Mouse (Mus musculus) CD4-positive, CD25-positive, alpha-beta regulatory T cell, adult 4 months (primary cell): ENCODE results near the gene Raf1. TPM values are rescaled to one million over a fixed set of nuclear protein-coding genes. Genes with fewer than 3 reads are reported as not detected.

ENCODE experiments used
- ATAC-seq: one replicate; pipeline ENCODE4 v1.8.0; 2017
- polyA plus RNA-seq, 2 experiments: library from polyadenylated mRNA; unstranded; fragments of 100-300 nt; shearing (Covaris generic); gene quantifications; one replicate each; pipeline ENCODE4 v1.2.1; 2017

The Raf1 gene
- polyA plus RNA-seq, 2 experiments from 2014 or later, result 46.4 to 51.6 TPM

DNA sequence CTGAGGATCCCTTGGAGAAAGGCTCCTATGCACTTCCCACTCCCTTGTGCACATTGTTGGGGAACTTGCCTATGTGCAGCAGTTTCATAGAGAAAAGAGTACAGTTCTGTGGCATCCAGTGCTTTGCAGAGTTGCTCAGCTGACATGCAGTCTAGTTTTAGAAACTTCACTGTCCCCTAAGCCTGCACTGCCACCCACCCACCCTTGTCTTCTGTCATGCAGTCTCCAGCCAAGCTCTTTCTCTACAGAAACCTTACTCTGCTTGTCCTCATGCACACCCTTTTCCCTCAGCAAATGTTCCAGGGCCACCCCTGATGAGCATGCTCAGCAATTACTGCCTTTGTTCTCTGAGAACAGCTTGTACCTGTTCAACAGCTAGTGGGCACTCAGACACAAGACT, 62.6 kb downstream of the Raf1 start:
- no peak for ATAC-seq

DNA sequence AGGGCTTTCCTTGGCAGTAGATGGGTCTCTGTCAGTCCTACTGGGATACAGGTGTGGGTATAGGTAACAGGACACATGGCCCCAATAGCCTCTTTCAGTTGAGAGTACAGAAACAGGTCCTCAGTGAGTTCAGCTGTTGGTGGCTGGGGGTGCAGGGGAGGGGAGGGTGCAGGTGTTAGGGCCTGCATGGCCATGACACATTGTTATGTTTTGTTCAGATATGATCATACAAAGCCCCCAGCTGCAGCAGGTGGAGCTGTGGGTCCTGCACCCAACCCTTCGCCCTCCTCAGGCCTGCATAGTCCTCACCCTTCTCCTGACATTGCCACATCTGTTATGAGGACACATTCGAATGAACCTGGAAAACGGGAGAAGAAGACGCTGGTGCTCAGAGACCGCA, 66.1 kb downstream of the Raf1 start:
- no peak for ATAC-seq

DNA sequence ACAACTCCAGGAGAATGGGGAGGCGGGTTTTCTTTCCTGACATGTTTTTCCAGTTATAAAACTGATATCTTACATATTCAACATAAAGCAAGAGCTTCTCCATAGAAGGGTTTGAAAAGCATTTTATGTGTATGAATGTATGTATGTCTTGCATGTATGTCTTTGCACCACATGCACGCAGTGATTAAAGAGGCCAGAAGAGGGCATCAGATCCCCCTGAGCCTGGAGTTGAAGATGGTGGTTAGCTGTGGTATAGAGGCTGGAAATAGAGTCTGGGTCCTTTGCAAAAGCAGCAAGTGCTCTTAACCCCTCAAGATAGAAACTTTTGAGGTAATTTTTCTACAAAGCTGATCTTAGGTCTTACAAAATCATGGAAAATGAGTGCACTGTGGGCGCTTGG, 67.3 kb downstream of the Raf1 start:
- ATAC-seq, result peak; percentile 57

DNA sequence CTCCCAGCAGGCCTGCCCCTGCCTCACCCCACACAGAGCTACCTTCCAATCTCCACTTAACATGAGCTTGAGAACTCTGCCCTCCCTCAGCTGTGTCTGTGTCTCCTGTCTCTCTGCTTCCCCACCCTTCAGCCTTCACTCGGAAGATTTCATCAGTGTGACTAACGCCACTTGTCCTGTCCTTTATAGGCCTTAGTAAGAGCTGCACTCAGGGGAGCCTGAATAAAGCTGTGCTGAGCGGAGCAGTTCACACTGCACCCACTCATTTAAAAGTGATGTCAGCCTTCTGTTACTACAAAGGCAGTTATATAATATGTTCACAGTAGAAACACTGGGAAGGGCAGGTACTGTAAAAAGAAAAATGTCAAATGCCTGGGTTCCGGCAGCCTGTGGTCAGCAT, 69.0 kb downstream of the Raf1 start:
- no peak for ATAC-seq

DNA sequence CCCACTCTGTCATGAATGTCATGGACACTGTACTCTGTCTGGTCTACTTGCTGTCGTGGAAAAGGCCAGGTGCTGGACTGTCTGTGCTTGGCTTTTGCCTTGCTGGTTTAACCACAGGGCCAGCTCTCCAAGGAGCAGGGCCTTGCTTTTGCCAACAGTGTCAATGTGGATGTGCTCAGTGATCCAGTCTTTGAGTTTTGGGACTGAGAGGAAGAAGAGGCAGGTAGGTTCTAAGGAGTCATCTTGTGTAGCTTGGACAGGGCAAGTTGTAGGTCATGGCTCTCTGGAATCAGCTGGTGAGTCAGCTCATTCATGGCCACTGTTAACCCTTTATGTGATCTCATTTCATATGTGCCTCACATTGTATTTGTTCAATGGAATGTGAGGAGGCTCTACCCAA, 70.0 kb downstream of the Raf1 start:
- ATAC-seq, result no peak

DNA sequence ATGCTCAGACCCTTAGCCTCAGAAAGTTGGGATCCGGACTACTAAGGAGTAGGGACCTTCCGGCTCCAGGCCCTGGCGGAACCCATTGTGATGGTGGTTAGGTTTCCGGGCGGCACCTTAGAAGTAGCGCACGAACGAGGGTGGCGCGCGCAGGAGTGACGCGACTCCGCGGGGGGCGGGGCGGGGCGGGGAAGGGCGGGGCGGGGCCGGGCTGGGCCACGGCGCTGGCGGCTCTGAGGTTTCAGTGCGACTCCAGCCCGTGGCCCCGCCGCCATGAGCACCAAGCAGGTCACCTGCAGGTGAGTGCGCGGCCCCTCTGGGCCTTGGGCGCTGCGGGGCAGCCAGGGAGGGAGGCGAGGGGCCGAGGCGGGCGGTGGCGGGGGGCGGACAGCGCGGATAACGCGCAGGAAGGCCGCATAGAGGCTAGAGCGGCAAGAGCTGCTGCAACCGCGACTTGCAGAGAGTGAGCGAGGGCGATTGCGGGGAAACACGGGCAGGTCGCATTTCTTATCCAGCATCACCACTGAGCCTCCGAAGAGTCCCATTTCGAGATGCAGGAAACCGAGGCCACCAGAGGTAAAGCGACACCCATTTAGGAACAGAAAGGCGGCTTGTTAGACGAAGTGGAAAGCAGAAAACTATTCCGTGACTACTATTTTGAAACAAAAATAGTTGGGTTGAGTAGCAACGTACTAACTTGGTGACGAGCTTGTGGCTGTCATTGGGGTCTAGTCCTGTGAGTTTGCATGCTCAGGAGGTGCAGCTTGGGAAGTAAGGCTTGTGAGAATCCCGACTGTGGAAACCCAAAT, 74.5 kb downstream of the Raf1 start, which contains the start of gene Mkrn2:
Mkrn2 (plus strand) TSS at position 188 of the 809 bp plus-strand sequence.
- peak; percentile 80 for ATAC-seq

DNA sequence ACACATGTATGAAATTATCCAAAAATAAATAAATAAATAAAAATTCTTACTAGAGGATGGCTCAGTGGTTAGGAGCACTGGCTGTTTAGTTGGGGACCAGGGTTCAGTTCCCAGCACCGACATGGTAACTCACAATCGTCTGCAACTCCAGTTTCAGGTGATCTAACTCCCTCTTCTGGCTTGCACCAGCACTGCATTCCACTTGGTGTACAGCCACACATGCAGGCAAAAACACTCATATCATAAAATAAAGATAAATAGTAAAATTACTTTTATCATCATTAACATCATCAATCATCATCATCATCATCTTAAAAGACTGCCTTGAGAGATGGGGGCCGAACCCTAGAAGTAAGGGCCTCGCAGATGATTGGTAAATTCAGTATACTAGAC, 75.1 kb downstream of the Raf1 start:
- no peak for ATAC-seq

DNA sequence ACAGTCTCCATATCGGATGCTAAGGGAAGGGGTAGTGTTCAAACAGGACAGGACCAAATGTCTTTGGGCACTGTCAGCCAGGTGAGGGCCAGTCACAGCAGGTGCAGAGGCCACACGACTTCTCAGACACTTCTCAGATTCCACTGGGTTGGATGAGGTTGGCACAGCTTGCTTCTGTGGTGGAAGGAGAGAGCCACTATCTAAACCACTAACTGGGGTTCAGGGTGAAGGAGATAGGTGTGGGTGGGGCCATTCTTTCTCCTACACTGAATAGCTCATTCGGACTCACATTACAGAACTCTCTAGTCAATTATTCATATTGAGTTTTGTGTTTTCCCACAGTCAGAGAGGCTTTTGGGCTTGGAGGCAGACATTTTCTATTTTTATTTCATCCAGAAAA, 80.8 kb downstream of the Raf1 start:
- no peak for ATAC-seq

DNA sequence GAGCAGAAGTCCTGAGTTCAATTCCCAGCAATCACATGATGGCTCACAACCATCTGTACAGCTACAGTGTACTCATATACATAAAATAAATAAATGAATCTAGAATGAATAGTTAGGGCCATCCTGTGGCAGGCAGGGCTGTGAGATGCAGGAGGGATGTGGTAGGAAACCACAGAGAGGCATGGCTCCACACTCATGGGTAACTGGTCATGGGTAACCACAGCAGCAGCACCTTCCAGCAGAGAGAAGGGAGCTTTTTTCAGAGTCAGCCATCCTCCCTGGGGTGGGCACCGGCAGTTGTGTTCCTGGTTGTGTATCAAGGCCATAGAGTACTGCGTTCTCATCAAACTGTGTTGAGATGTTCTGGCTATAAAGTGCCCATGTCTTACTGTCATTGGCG, 82.0 kb downstream of the Raf1 start:
- ATAC-seq, result peak; percentile 93

DNA sequence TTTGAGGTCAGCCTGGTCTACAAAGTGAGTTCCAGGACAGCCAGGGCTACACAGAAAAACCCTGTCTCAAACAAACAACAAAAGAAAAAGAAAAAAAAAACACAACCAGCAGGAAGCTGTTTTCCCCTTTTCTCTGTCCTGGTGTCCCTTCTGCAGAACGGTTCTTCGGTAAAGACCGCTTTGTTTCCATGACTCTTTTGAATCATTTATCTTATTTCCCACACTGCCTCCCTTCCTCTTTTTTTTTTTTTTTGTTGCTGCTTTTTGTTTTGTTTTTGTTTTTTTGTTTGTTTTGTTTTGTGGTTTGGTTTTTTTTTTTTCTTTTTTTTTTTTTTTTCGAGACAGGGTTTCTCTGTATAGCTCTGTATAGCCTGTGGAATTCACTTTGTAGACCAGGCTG, 83.2 kb downstream of the Raf1 start:
- ATAC-seq, result no peak

DNA sequence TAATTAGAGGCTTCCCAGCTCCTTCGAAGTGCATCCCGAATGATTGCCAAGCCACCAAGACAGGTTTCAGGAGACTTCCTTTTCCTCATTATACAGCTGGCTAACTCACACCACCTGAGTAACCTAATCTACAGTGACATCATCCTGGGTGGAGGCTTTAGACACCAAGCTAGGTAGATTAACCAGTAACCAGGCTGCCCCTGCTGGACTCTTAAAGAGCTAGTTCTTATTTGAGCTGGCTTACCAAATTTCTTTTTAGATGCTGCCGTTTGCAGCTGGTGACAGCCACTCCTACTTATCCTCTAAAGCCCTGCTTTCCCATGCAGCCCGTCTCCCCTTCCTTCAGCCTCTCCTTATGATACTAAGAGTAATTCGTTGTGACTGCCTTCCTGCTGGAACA, 84.0 kb downstream of the Raf1 start, which contains the start of gene Mkrn2os:
Mkrn2os (minus strand) TSS at position 119 of the 400 bp plus-strand sequence.
- no peak for ATAC-seq

DNA sequence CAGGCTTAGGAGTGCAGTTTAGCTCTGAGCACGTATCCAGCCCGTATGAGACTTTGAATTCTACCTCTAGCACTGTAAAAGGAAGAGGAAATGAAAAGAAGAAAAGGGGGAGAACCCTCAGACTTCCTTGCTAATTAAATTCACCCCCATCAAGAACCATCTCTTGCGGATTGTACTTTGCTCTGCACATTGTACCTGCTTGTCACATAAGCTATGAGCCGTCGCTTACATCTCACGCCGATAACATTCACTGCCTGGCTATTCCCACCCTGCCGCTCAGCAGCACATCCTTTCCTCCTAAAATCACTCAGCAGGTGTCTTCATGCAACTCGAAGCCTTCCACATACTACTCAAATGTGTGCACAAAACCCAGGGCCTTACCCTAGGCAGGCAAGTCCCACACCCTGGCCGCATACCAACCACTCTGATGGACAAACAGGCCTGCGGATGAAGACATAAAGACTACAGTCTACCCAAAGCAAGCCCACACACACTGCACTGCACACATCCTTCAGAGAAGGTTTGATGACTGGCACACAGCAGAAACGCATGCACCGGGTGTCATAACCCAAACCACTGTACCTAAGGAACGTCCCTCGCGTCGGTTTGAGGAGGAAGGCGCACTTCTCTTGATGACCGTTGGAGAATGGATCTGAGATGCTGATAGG, 84.6 kb downstream of the Raf1 start:
- ATAC-seq, result no peak

DNA sequence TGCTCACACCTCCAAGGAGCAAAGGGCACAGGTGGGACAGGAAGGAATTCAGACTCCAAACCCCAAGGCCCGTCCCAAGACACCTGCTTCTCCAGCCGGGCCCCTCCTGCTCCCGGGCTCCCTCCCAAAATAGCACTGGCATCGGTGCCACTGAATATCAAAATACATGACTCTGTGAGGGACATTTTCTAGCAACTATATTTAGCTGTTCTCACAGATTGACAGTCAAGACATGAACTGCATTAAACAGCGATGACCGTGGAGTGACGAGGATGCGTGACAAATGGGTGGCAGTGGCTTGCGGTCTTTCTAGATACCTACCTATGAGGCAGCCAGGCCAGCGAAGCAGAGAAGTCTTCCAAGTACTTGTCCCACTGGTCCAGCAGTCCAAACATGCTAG, 90.1 kb downstream of the Raf1 start:
- no peak for ATAC-seq

DNA sequence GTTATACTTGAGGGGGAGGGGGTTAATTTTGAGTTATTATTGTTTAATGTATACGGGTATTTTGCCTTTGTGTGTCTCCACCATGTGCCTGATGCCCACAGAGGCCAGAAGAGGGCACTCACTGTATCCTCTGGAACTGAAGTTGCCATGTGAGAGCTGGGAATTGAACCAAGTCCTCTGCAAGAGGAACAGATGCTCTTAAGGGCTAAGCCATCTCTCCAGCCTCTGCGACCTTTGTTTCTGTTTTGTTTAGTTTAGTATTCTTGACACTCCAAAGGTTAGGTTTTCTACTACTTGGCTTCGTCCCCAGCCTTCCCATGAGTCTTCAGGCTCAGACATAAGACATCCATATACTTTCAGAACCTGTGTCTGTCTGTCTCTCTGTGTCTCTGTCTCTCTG, 92.3 kb downstream of the Raf1 start:
- no peak for ATAC-seq

DNA sequence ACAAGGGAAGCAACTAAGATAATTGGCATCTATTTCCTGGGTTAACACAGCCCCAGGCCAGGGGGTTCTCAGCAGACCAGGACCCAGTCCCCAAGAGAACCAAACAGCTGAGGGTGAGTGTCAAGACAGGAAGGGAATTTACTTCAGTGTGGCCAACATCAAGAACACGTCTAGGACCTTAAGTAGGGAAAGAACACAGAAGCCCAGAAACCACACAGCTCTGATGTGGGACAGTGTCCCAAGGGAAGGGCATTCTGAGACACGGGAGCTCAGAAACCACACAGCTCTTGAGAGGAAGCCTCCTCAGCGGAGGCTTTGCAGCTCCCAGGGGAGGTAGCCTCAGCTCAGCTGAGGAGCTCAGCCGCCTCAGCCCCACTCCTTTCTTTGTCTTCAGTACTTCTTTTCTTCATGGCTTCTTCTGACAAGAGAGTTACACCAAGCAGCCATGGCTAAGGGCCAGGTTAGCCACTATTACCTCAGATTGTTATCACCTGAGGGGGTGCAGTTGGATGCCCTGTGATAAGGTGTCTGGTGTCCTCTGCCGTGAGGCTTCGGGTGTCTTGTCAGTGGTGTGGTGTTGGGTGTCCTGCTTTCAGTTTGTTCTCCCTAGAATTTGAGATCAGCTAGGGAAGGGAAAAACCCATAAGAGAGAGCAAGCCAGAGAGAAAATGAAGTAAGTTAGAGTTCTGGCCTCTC, 92.9 kb downstream of the Raf1 start:
- no peak for ATAC-seq

DNA sequence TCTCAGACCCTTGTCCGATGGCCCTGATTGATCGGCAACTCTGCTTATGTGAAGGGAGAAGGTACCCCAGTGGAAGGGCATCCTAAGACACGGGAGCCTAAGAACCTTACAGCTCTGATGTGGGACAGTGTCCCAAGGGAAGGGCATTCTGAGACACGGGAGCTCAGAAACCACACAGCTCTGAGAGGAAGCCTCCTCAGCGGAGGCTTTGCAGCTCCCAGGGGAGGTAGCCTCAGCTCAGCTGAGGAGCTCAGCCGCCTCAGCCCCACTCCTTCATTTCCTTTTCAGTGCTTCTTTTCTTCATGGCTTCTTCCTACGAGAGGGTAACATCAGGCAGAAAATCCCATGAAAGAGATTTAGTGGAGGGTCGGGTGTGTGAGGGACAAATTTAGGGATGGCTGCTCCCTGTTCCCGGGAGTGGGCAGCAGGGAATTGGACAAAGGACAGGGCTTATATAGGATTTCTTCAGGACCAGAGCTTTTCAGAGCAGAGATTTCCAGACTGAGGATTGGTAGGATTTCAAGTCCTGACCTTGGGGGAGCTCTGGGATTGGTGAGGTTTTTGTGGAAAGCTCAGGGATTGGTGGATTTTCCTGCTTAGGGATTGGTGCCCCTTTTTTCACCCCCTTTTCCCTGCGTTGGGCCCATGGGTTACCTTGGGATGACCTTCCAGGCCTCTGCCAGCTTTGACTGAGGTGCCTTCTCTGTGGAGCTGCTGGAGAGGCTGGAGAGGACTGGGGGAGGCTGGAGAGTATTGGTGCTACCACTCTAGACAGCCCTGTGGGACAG, 93.9 kb downstream of the Raf1 start:
- no peak for ATAC-seq

DNA sequence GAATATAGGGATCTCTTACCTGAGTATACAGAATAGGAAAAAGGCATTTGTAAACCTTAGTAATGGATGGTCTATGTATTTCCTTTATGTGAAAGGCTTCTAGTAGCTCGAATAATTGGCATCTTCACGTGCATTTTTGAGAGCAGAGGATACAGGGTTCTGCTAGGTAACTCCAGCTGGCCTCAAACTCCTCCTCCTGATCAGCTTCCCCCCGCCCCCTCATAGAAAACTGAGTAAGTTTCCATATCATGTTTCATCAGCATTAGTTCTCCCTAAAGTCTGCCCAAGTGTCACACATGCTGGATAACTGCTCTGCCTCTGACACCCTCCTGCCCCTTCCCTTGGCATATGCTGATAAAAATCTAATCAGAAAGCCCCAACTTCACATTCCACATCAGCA, 95.6 kb downstream of the Raf1 start:
- no peak for ATAC-seq

DNA sequence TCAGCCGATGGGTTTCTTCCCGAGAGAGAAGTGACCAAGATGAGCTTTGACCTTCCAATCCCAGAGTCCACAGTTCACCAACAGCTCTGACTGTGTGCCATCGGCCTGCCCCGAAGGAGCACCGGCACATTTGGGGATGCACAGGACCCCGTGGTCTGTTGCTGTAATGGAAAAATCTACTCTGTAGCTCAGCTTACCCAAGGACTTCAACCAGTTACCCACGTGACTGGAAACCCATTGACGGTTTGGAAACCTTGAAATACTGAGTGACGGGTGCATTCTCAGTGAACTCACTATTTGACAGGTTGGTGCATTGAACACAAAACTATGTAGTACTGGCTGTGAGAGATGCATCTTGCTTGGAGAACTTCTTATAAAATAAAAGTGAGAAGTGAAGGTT, 98.5 kb downstream of the Raf1 start:
- ATAC-seq, result peak; percentile 68

DNA sequence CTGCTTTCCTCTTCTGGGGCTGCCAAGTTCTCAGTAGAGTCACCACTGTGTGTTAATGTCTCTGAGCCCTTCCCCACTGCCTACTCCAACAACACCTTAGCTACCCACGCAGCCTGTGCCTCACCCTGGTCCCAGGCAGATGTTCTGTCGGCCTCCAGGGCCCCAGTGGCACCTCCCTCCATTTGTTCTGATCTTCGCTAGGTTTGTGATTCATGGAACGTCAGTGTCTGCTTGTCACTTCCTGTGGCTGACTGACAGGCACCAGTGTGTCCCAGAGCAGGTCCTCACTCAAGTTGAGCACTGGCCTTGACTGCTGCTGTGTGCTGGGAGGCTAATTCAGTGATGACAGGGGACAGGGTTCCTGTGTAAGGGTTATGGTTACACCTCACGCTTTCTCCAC, 99.0 kb downstream of the Raf1 start:
- ATAC-seq, result peak; percentile 73

DNA sequence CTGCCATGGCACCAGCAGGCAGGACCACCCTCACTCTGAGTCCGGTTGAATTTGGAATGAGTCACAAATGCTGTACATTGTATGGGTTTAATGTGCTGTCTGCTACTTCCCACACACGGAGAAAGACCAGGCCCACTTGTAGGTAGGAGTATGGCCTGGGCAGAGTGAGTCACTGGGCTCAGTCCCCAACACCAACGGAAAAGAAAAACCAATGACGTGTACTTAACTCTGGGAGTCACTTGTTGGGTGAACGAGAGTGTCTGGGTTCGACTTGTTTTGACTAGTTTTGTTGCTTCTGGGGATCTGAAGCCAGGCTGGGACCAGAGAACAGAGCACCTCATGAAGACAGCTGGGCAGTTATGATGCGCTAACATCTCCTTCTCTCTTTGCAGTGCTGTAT, 102.3 kb downstream of the Raf1 start:
- peak; percentile 42 for ATAC-seq
